Mouse (Mus musculus) G1E (cell line): ENCODE results near the gene Mgat4e.

Experiments
- CTCF ChIP-seq: IDR thresholded peaks from 2 replicates; pipeline ENCODE4 v1.5.1; 2012; ENCODE audit warnings: low read depth, low read length, inconsistent platforms, mixed read lengths
- TAL1 ChIP-seq: conservative IDR thresholded peaks from 2 replicates; pipeline ENCODE4 v1.6.1; 2012; ENCODE audit warnings: low read depth, low read length, inconsistent platforms, mixed read lengths

GRCm38 (mm10) chr1:134559976-134560375 is 10.5 kb upstream of the Mgat4e start, which contains the start of gene Kdm5b:
- TF ChIP-seq CTCF (no peak), TAL1 (no peak)
